Mouse (Mus musculus) megakaryocyte, embryonic 14.5 days (primary cell): ENCODE measurements at regions not wholly inside any gene's neighbourhood (a gene's known extent, or its start where the extent isn't known, plus 50 kb on each side); places are given as distances from the start of the nearest gene placed in this dataset.

Experiments used
- H3K27me3 ChIP-seq: replicated peaks from 2 replicates; pipeline ENCODE3; 2012; ENCODE audit warnings: inconsistent platforms
- H3K36me3 ChIP-seq: replicated peaks from 2 replicates; pipeline ENCODE3; 2012; ENCODE audit warnings: low read length, inconsistent platforms, mixed read lengths
- H3K4me1 ChIP-seq: 2 replicates; pipeline ENCODE4 v1.6.1; 2012; ENCODE audit warnings: inconsistent platforms
- H3K4me3 ChIP-seq: replicated peaks from 2 replicates; pipeline ENCODE3; 2012; ENCODE audit warnings: moderate library complexity, mild to moderate bottlenecking, inconsistent platforms
- H3K9me3 ChIP-seq: 2 replicates; pipeline ENCODE4 v1.6.1; 2012; ENCODE audit warnings: inconsistent platforms
- FLI1 ChIP-seq: IDR thresholded peaks from 2 replicates; pipeline ENCODE4 v1.6.1; 2012; ENCODE audit warnings: low read length, inconsistent platforms, mixed read lengths
- GATA1 ChIP-seq: IDR thresholded peaks from 3 replicates; pipeline ENCODE4 v1.6.1; 2012; ENCODE audit warnings: mixed read lengths, low read length, inconsistent platforms, borderline replicate concordance

DNA sequence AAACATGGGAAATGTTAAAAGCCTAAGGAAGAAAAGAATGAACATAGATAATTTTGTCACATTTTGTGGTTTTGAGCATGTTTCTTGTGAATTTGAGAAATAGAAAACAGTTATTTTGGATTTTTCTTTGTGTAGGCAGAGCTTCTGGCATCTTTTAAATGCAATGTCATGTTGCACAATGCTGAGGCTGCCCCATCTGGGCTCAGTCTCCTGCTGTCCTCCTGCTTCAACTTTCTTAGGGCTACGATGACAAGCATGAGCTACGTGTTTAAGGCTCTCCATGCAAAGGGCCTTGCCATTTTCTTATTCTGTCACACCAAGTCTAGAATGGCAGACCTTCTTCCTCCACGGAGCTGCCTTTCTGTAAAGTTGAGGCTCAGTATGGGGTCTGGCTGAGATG is 1141.6 kb upstream of the A1bg start:
- Histone ChIP-seq H3K4me3 (no peak overlapping the region), H3K4me1 (peaks cover 78% of the 10 kb centered on the region), H3K9me3 (no peaks in the 10 kb centered on the region), H3K36me3 (peaks cover 60% of the 10 kb centered on the region), H3K27me3 (no peaks in the 10 kb centered on the region)
- TF ChIP-seq FLI1 (no peak), GATA1 (no peak)

DNA sequence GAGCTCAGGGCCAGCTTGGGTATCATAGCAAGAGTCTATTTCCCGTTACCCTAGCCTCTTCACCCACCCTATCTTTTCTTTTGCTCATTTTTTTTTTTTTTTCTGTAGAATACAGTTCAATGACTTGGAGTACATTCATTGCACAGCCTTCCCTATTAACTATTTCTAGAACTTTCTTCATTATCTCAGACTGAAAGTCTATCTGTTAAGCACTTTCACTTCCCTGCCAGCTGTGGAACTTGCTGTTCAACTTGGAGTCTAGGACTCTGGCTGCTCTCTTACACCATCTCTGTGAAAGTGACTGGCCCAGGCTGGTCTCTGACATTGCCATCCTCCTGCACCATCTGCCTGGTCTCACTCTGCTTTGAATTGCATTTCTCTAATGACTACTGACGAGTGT is 1134.6 kb upstream of the A1bg start:
- H3K4me3 ChIP-seq, result no peak overlapping the region
- H3K4me1 ChIP-seq, result peaks cover 74% of the 10 kb centered on the region
- peaks cover 65% of the 10 kb centered on the region for H3K36me3 ChIP-seq
- H3K27me3 ChIP-seq, result no peaks in the 10 kb centered on the region
- TF ChIP-seq GATA1, result no peak
- H3K9me3 ChIP-seq, result no peaks in the 10 kb centered on the region

- TF ChIP-seq FLI1 (no peak), GATA1 (no peak)
- peaks cover 69% of the 10 kb centered on the region for H3K36me3 ChIP-seq
Observed at GRCm38 (mm10) chr15:62056889-62057288, 1134.1 kb upstream of the A1bg start.

DNA sequence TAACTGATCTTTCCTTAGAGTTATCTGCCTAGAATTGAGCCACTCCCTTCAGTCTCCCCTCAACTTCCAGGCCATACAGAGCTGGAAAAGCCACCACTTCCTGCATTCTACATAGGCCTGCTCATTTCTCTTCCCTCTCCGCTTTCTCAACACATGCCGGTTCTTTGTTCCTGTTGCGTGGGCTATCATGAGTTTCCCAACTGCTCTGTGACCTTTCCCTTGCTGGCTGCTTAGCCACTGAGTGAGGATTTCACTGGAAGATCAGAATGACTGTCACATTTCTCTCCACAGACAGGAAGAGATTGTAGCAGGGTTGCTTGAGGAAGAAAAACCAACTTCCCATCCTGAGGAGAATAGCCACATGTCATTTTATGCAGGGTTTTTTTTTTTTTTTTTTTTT is 1133.6 kb upstream of the A1bg start:
- Histone ChIP-seq H3K4me1 (peaks cover 81% of the 10 kb centered on the region), H3K36me3 (peaks cover 67% of the 10 kb centered on the region), H3K9me3 (no peaks in the 10 kb centered on the region), H3K27me3 (no peaks in the 10 kb centered on the region), H3K4me3 (peak overlapping the region; percentile 75)
- TF ChIP-seq GATA1 (no peak), FLI1 (no peak)

More at GRCm38 (mm10) chr15:62056889-62057288, 1134.1 kb upstream of the A1bg start:
- peaks cover 80% of the 10 kb centered on the region for H3K4me1 ChIP-seq
- H3K9me3 ChIP-seq, result no peaks in the 10 kb centered on the region
- H3K4me3 ChIP-seq, result no peak overlapping the region
- H3K27me3 ChIP-seq, result no peaks in the 10 kb centered on the region

DNA sequence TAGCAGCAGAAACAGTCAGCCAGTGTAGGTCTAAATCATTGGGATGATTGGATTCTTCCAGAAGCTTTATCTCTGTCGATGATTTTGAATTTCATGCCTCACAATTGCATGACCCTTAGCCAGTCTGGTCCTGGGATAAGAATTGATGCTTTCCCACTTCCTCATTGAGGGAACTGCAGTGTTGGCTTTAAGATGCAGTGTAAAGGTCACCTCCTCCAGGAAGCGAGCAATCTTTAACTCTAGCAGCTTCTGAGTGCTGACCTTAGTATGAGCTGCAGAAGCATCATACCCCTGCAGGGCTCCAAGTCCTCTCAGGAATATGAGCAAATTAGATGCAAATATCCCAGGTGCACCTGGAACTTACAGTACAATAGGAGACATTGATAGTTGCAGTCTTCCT is 1132.2 kb upstream of the A1bg start:
- TF ChIP-seq FLI1 (no peak), GATA1 (no peak)

DNA sequence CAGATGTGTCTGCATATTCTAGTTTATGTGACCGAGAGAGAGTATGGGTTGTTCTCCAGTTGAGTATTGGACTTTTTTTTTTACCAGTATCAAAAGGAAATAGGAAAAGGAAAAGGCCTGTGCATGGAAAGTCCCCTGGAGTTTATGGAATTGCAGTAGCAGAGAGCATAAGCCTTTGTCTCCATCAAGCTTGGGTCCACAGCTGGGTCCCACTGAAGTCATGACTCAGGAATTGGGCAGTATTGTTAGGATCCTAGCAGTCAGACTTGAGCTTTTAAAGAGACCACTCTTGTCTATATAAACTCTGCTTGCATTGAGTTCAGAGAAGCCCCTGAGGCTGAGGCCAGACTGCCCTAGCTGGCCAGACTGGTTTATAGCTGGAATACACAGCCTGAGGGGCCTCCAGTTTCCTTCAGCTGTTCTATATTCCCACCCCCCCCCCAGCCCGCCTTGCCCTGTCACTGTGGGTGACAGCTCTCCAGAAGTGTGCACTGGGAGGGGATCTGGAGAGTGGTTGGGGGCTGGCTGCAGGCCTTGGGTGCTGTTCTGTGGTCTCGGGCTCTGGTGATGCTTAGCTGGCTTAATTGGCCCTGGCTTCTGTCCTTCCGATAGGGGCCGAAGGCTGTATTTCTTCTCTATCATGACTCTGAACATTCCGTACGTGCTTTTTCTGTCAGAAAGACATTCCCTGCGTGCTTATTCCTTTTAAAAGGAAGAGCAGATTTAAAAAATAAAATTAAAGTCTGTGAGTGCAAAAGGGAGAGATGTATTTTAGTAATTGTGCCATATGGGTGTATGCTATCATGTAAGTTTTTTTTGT is 1130.8 kb upstream of the A1bg start:
- H3K9me3 ChIP-seq, result peaks cover 8% of the 10 kb centered on the region; the same call in 1 of the 2 replicates
- H3K4me3 ChIP-seq, result no peak overlapping the region
- peaks cover 67% of the 10 kb centered on the region for H3K36me3 ChIP-seq
- no peak for TF ChIP-seq GATA1
- no peak for TF ChIP-seq FLI1
- H3K4me1 ChIP-seq, result peaks cover 66% of the 10 kb centered on the region
- no peaks in the 10 kb centered on the region for H3K27me3 ChIP-seq

More for the DNA sequence above, 1132.2 kb upstream of the A1bg start:
- Histone ChIP-seq H3K36me3 (peaks cover 67% of the 10 kb centered on the region), H3K27me3 (no peaks in the 10 kb centered on the region), H3K4me3 (no peak overlapping the region), H3K9me3 (peaks cover 3% of the 10 kb centered on the region; the same call in 1 of the 2 replicates), H3K4me1 (peaks cover 69% of the 10 kb centered on the region)

DNA sequence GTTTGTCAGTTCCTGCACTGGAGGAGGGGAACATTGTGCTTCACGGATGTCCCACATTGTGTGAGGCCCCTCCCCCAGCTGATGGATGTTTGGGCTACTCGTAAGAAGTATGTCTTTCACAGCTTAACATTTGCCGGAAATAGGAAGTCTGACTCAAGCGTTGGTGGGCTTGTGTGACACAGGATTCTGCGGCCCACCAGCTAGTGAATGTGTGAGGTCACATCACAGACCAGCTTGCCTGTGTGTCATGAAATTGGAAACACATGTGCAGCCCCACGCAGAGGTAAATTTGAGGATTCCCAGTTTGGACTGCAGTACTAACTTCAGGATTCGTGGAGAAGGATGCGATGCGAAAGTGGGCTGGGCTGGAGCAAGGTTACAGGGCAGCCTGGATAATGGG is 1126.6 kb upstream of the A1bg start:
- no peaks in the 10 kb centered on the region for H3K27me3 ChIP-seq
- peaks cover 59% of the 10 kb centered on the region for H3K4me1 ChIP-seq
- H3K4me3 ChIP-seq, result no peak overlapping the region
- no peak for TF ChIP-seq FLI1
- TF ChIP-seq GATA1, result no peak
- peaks cover 66% of the 10 kb centered on the region for H3K36me3 ChIP-seq
- H3K9me3 ChIP-seq, result peaks cover 8% of the 10 kb centered on the region; the same call in 1 of the 2 replicates

- Histone ChIP-seq H3K36me3 (peaks cover 69% of the 10 kb centered on the region), H3K9me3 (peaks cover 8% of the 10 kb centered on the region; the same call in 1 of the 2 replicates), H3K4me3 (no peak overlapping the region), H3K27me3 (no peaks in the 10 kb centered on the region), H3K4me1 (peaks cover 61% of the 10 kb centered on the region)
- TF ChIP-seq GATA1 (no peak), FLI1 (no peak)
Observed at GRCm38 (mm10) chr15:62048981-62049380, 1126.2 kb upstream of the A1bg start.

DNA sequence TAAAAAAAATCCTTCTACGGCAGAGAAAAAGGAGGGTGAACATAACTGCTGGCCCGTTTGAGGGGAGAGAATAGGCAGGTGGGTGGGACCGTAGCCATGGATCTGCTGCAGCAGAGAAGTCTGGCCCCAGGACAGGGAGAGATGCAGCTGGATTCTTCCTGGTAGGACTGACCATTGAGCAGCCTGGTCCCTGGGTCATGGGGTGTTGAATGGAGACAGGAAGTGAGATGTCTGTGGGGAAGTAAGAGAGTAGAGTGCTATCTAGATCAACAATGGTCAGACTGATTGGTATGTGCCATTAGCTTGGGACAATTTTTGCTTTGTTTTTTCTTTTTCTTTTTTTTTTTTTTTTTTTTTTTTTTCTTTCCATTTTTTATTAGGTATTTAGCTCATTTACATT is 1123.5 kb upstream of the A1bg start:
- Histone ChIP-seq H3K4me3 (no peak overlapping the region), H3K9me3 (peaks cover 8% of the 10 kb centered on the region; the same call in 1 of the 2 replicates), H3K4me1 (peaks cover 69% of the 10 kb centered on the region), H3K27me3 (no peaks in the 10 kb centered on the region), H3K36me3 (peaks cover 77% of the 10 kb centered on the region)
- TF ChIP-seq GATA1 (no peak), FLI1 (no peak)

- Histone ChIP-seq H3K27me3 (no peaks in the 10 kb centered on the region), H3K36me3 (peaks cover 63% of the 10 kb centered on the region), H3K9me3 (peaks cover 4% of the 10 kb centered on the region; the same call in 1 of the 2 replicates), H3K4me3 (no peak overlapping the region), H3K4me1 (peaks cover 84% of the 10 kb centered on the region)
- no peak for TF ChIP-seq FLI1
- no peak for TF ChIP-seq GATA1
Observed at GRCm38 (mm10) chr15:62044654-62045335, 1122.0 kb upstream of the A1bg start.
